Mouse (Mus musculus): ENCODE measurements around the gene 1700067P10Rik.

Gene 1700067P10Rik

GRCm38 (mm10) chr17:48089019-48089418 is at the start of gene 1700067P10Rik:
Gene 1700067P10Rik, plus strand, starts transcription at chr17:48089319.
- no peak for DNase-seq (ENCODE audit: low spot score)

DNA sequence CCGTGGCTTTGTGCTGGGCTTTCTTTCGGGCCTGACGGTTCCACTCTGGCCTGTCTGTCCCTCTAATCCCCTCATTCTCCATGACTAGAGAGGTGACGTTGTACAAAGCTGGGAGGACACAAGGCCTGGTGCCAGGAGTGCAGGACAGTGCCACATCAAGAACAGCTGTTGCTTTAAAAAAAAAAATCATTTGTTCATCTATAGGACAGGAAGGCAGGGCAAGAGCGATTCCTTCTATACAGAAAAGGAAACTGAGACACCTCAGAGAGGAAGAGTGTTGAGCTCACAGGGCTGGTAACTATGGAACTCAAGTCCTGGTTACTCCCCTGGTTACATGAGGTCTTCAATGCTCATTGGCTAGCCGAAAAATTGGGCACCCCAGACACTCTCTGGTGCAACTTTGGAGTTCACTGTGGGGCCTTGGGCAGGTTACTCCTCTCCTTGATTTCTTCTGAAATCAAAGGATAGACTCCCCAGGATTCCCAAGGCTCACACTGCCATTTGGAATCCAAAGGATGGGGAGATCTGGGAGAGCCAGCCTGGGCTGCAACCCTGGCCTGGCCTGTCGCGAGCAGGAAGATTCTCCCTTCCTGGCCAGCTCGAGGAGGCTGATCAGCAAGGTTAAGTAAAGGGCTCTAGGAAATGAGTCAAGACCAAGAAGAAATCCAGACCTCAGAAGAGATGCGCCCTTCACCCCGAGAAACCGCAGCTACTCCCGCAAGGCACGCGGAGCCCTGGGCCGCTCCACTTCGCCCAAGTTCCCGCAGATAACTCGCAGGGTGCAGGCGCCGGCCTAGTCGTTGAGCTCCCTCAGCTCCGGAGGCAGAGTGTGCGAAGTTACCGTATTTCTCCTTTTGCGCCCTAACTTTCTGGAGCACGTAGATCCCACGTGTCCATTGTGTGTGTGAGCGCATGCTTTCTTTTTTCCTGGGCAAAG is 47.5 kb upstream of the 1700067P10Rik start:
- DNase-seq (ENCODE audit: low spot score): peak; percentile 90

DNA sequence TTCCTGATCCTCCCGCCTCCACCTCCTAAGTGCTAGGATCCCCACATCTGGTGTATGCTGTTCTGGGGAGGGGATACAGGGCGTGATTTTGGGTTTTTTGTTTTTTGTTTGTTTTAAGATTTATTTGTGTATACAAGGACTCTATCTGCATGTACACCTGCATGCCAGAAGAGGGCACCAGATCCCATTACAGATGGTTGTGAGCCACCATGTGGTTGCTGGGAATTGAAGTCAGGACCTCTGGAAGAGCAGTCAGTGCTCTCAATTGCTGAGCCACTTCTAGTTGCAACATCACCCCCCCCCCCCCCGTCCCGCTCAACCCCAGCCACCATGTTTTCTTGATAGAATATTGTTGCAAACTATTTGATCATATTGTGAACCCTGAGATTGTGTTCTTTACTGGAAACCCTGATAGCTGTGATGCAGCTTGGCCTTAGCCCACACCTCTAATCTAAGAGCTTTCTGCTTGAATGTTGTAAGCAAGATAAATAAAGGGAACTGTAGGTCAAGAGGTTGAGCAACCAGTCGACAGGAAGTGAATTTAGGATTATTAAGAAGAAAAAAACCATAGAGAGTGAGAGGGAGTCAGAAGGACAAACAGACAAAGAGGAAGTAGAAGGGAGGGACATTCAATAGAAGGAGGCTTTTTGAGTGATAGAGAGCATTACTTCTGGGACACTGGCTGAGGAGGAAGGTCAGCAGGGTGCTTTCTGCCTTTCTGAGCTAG is 45.8 kb upstream of the 1700067P10Rik start:
- DNase-seq (ENCODE audit: low spot score): no peak

DNA sequence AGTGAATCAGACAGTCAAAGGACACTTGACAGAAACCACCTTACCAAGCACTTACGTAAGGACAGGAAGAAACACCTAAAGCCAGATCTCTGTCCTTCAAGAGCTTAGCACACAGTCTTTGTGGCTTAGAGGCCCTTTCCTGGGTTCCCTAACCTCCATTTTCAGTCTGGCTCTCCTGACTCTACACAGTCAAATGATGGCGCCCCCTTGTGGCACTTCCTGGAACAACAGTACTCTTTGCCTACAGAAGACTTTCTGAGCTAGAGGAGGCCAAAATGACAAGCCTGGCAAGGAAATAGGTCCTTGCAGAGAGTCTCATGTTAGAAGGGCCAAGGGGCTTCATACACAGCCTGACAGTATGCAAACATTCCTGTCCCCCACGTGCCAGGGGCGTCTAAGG is 43.5 kb upstream of the 1700067P10Rik start:
- DNase-seq (ENCODE audit: low spot score): peak; percentile 80

- no peak for DNase-seq (ENCODE audit: low spot score)
Measured at GRCm38 (mm10) chr17:48051638-48052337, 37.3 kb upstream of the 1700067P10Rik start.

DNA sequence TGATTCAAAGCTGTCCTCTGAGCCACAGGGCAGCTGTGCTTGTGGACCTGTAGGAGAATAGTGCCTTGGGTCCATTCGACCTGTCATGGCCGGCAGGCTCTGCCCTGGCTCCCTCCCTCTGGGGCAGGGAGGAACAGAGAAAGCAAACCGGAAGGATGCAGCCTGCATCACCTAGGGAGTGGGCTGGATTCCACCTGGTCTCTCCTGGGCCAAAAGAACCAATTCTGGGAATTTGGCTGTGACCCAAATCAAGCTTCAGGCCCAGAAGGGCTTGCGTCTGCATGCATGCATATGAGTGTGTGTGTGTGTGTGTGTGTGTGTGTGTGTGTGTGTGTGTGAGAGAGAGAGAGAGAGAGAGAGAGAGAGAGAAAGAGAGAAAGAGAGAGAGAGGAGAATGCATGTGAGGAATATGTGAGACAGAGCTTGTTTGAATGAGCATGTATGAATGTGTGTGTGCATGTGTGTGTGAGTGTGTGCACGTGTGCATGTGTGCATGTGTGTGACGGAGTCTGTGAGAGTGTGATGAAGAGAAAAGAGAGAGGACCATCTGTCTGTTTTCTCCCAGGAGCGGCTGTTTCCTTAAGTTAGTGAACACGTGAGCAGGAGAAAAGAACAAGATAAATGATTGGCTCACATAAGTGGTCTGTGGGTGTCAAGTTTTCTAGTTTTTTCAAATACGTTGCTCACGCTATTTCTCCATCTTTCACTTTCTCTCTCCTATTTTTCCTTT is 36.6 kb upstream of the 1700067P10Rik start:
- no peak for DNase-seq (ENCODE audit: low spot score)

DNA sequence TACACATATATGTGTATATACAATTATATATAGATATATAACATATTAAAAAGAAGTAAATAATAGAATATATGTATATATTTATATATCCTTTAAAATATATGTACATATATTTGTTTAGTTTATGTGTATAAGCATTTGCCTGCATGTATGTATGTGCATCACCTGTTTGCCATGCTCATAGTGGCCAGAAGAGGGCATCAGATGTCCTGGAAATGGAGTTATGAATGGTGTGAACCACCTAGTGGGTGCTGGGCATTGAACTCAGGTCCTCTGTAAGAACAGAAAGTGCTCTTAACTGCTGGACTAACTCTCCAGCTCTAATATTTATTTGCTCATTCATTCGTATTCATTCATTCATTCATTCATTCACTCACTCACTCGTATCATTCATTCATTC is 35.5 kb upstream of the 1700067P10Rik start:
- no peak for DNase-seq (ENCODE audit: low spot score)

DNA sequence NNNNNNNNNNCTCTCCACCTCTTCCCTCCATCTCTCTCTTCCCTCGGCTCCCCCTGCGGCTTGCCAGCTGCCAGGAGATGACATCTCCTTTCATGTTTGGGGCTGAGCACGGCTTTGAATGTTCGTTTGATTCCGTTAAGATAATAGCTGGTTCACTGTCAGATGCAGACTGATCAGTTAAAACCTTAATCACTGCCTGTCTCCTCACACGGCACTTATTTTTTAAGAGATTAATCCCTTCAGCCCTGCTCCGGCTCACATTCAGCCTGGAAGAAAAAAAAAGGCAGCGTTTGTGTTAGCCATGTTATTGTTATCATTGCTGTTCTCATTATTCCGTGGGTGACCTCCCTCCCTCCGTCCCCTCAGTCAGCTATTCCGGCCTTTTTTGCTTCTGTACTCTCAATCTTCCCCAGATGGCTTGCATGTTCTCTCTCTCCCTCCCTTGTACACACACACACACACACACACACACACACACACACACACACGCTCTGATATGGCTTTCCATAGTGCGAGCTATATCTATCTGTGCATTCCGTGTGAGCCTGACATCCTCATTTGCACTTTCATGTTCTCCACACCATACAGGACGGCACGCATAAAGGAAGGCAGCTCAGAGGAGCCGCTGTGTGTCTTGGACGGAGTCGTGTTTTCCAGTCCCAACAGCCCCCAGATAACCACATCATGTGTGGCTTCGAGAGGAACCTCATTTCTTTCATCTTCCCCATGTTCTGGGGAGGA is 33.9 kb upstream of the 1700067P10Rik start:
- no peak for DNase-seq (ENCODE audit: low spot score)

GRCm38 (mm10) chr17:48057382-48057781 is 31.7 kb upstream of the 1700067P10Rik start:
- no peak for DNase-seq (ENCODE audit: low spot score)

GRCm38 (mm10) chr17:48064196-48064843 is 24.8 kb upstream of the 1700067P10Rik start:
- DNase-seq (ENCODE audit: low spot score): no peak

DNA sequence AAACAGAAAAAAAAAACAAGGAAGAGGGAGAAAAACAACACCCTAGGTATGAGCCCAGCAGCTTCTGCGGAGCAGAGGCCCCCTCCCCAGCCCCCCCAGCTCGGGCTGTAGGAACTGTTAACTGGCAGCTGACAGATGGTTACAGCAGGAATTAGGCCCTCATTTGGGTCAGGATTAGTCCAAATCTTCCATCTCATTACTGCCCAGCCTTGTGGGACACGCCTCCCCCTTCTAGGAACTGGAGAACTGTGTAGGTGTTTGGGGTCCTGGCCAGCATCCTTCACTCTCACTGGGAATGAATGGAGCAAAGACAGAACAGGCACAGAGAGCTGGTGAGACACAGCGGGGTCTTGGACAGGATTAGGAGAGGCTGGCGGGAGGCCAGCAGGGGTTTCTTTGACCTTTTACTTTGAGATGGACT is 24.0 kb upstream of the 1700067P10Rik start:
- no peak for DNase-seq (ENCODE audit: low spot score)

- no peak for DNase-seq (ENCODE audit: low spot score)
Measured at GRCm38 (mm10) chr17:48067083-48067614, 22.0 kb upstream of the 1700067P10Rik start.

GRCm38 (mm10) chr17:48067729-48068128 is 21.4 kb upstream of the 1700067P10Rik start:
- DNase-seq (ENCODE audit: low spot score): peak; percentile 50

DNA sequence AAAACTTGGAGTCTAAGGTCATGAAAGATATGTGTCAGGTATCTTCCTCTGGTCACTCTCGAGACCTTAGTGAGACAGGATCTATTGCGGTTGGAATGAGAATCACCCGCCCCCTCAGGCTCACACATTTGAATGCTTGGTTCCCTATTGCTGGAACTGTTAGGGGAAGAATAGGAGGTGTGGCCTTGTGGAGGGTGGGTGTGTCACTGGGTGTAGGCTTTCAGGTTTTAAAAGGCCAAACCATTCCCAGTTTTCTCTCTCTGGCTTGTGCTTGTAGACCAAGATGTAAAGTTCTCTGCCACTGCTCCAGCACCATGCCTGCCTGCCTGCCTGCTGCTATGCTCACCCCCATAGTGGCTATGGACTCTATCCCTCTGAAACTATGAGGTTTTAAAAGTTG is 8.5 kb upstream of the 1700067P10Rik start:
- DNase-seq (ENCODE audit: low spot score): no peak

DNA sequence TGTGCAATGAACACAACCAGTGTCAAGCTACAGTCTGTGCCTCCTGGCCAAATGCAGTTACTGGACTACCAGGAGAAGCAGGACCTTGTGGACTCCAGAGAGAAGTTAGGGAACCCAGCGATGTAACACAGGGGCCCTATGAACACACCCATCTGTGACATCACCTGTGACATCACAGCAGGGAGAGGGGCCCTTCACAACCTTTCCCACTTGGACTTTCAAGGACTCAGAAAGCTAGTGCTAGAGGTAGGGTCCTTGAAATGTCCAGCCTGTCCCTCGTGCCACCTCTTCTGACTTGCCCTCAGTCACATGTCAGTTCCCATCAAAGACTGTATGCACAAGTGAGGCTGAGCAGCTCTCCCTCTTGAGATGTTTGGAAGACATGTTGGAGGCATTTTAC is 327 bp downstream of the 1700067P10Rik start:
- no peak for DNase-seq (ENCODE audit: low spot score)

GRCm38 (mm10) chr17:48090305-48090704 is 1.2 kb downstream of the 1700067P10Rik start:
- DNase-seq (ENCODE audit: low spot score): no peak

GRCm38 (mm10) chr17:48093286-48093817 is 4.2 kb downstream of the 1700067P10Rik start:
- DNase-seq (ENCODE audit: low spot score): no peak

- DNase-seq (ENCODE audit: low spot score): peak; percentile 32
Measured at GRCm38 (mm10) chr17:48094820-48095680, 5.9 kb downstream of the 1700067P10Rik start.

DNA sequence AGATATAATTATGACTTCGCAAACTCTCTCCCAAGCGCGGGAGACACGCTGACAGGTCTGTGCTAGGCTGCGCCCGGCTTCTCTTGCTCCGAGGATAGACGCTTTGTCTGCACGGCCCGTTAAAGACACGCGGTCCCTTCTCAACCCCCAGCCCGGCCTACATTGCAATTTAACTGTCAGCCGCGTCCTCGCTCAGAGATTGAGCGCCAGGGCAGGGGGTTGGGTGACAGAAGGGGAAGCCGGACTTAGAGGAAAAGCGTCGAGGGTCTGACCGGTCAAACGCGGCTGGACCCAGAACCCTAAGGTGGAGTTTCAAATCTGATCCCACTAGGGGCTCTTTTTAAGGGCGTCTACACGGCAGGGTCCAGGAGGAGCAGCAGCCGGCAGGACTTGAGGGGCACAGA is 6.6 kb downstream of the 1700067P10Rik start:
- peak; percentile 82 for DNase-seq (ENCODE audit: low spot score)

Data from embryo, embryonic 10 days (tissue).